ENCODE assay signal across 27 mouse cellular contexts in the genomic region with DNA sequence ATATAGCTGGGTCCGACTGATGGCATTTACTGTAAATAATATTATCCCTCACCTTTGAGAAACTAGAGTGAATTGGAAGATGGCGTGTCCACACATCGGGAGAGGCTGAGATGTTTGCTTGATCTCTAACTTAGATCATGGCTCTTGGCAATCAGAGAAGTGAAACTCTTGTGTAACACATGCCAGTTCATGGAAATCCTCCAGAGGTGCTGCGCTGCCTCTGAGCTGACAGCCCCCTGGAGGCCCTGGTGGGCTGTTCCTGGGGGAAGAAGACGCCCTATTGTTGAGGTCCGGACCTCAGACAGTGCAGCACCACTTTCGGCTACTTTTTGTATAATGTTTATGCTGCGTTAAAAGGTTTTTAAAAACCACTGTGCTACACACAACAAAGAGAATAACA. TPM values are rescaled to one million over a fixed set of nuclear protein-coding genes. Genes with fewer than 3 reads are reported as not detected.
A peak's percentile ranks its signal among the peaks of the same experiment; 100 is the strongest.
DNase-seq lines count a peak whose midpoint lies in the region; ATAC-seq and TF ChIP-seq lines count a peak whose summit lies in the region.
"Had no signal": no experiment of that assay in that cellular context is flagged by ENCODE, and none has a peak within 500 bp of the region (broad histone marks: within the 10 kb centered on the region; RNA-seq: fewer than 3 reads in every experiment).

No protein-coding gene starts in this region.

- no peak overlapping the region for H3K4me3 ChIP-seq in lung, embryonic 14.5 days (ENCODE audit: low read depth, low read length)
- no peak overlapping the region for H3K4me3 ChIP-seq in left cerebral cortex, adult 2 months
- no peak overlapping the region for H3K4me3 ChIP-seq in lung, postnatal 0 days (ENCODE audit: low read depth, low read length)
- H3K4me3 ChIP-seq: embryonic facial prominence, embryonic 12.5 days; embryonic facial prominence, embryonic 15.5 days; gastrocnemius, adult 2 months; heart, adult 2 months; heart, embryonic 10.5 days; heart, embryonic 13.5 days had no signal

- no peaks in the 10 kb centered on the region for H3K4me1 ChIP-seq in lung, embryonic 14.5 days (ENCODE audit: insufficient read depth)
- no peaks in the 10 kb centered on the region for H3K4me1 ChIP-seq in lung, postnatal 0 days (ENCODE audit: insufficient read depth, low read depth, low read length)
- H3K4me1 ChIP-seq: embryonic facial prominence, embryonic 12.5 days; embryonic facial prominence, embryonic 15.5 days had no signal

- no peak overlapping the region for H3K4me2 ChIP-seq in lung, embryonic 14.5 days
- H3K4me2 ChIP-seq in lung, postnatal 0 days (replicated peaks; ENCODE audit: low read depth, low read length): no peak overlapping the region
- H3K4me2 ChIP-seq: embryonic facial prominence, embryonic 12.5 days; embryonic facial prominence, embryonic 15.5 days; heart, embryonic 13.5 days; hindbrain, embryonic 14.5 days had no signal

- no peak for ATAC-seq in lung, embryonic 14.5 days (ENCODE audit: insufficient read depth)
- peak; percentile 98 for ATAC-seq in granulocyte monocyte progenitor cell, adult 5-6 weeks (replicated peaks; ENCODE audit: poor library complexity, severe bottlenecking)
- no peak for ATAC-seq in lung, postnatal 0 days
- no peak for ATAC-seq in megakaryocyte-erythroid progenitor cell, adult 5-6 weeks (replicated peaks; ENCODE audit: low FRiP score, low TSS enrichment, poor library complexity, severe bottlenecking)
- ATAC-seq: activated CD4-positive, CD25-positive, alpha-beta regulatory T cell, adult 4 months; forebrain, embryonic 14.5 days; forebrain, postnatal 0 days; hindbrain, postnatal 0 days had no signal

- TF ChIP-seq CTCF in lung, embryonic 14.5 days (IDR thresholded peaks at IDR 0.05; ENCODE audit: low read depth): no peak
- TF ChIP-seq CTCF in left cerebral cortex, adult 2 months (IDR thresholded peaks at IDR 0.05): no peak
- no peak for TF ChIP-seq CTCF in lung, postnatal 0 days (IDR thresholded peaks at IDR 0.05)

- no peak overlapping the region for H3K9ac ChIP-seq in lung, embryonic 14.5 days
- no peak overlapping the region for H3K9ac ChIP-seq in lung, postnatal 0 days (replicated peaks; ENCODE audit: low read depth)
- H3K9ac ChIP-seq: embryonic facial prominence, embryonic 12.5 days; embryonic facial prominence, embryonic 15.5 days; forebrain, postnatal 0 days; heart, embryonic 13.5 days; hindbrain, embryonic 14.5 days had no signal

- H3K36me3 ChIP-seq in lung, embryonic 14.5 days (ENCODE audit: insufficient read depth): no peaks in the 10 kb centered on the region
- H3K36me3 ChIP-seq in lung, postnatal 0 days (ENCODE audit: insufficient read depth, low read length): no peaks in the 10 kb centered on the region
- H3K36me3 ChIP-seq: embryonic facial prominence, embryonic 12.5 days; embryonic facial prominence, embryonic 15.5 days; G1E; heart, embryonic 10.5 days; heart, embryonic 13.5 days had no signal

- intact Hi-C loops in left cerebral cortex, adult 2 months (cut with DNase I): no loop called here

- no peak overlapping the region for H3K27ac ChIP-seq in lung, embryonic 14.5 days (ENCODE audit: low read depth)
- H3K27ac ChIP-seq in left cerebral cortex, adult 2 months: no peak overlapping the region
- no peak overlapping the region for H3K27ac ChIP-seq in lung, postnatal 0 days (ENCODE audit: low read length)
- H3K27ac ChIP-seq: embryonic facial prominence, embryonic 12.5 days; embryonic facial prominence, embryonic 15.5 days; gastrocnemius, adult 2 months; heart, adult 2 months; heart, embryonic 10.5 days; heart, embryonic 13.5 days; hindbrain, embryonic 14.5 days; hindbrain, postnatal 0 days had no signal

- peak; percentile 8 for DNase-seq in lung, embryonic 14.5 days
- no peak for DNase-seq in lung, postnatal 36 days
- DNase-seq in retina, embryonic 14.5 days (ENCODE audit: low spot score): peak; percentile 43
- DNase-seq in left cerebral cortex, adult 2 months (ENCODE audit: extremely low spot score in 1 of 2, low spot score in 2 of 2): no peak
- no peak for DNase-seq in lung, postnatal 0 days (ENCODE audit: low spot score)
- DNase-seq: adrenal gland, postnatal 10 days; adrenal gland, postnatal 36 days; cerebellum, adult 18-20 months; cerebellum, adult 9-10 months; cerebellum, postnatal 14 days; forebrain, postnatal 0 days; gastrocnemius, adult 2 months; gastrocnemius, postnatal 14 days; heart, adult 2 months; heart, postnatal 14 days; heart, postnatal 4 days had no signal

- no peaks in the 10 kb centered on the region for H3K9me3 ChIP-seq in lung, embryonic 14.5 days (ENCODE audit: low read depth, low read length)
- no peaks in the 10 kb centered on the region for H3K9me3 ChIP-seq in lung, postnatal 0 days (ENCODE audit: low read length)
- H3K9me3 ChIP-seq: embryonic facial prominence, embryonic 12.5 days; embryonic facial prominence, embryonic 15.5 days; heart, embryonic 10.5 days; heart, embryonic 13.5 days had no signal

- no peaks in the 10 kb centered on the region for H3K27me3 ChIP-seq in lung, embryonic 14.5 days (ENCODE audit: insufficient read depth, low read length)
- H3K27me3 ChIP-seq in lung, postnatal 0 days (replicated peaks; ENCODE audit: insufficient read depth, low read length): no peaks in the 10 kb centered on the region
- H3K27me3 ChIP-seq: embryonic facial prominence, embryonic 12.5 days; embryonic facial prominence, embryonic 15.5 days; heart, embryonic 13.5 days had no signal

- TF ChIP-seq EP300 in lung, postnatal 0 days (IDR thresholded peaks at IDR 0.05): no peak

- 67% methylated on average over 8 of the region's 8 CpGs for WGBS in lung, embryonic 14.5 days
- 64% methylated on average over 8 of the region's 8 CpGs for WGBS in lung, postnatal 0 days

RNA-seq across cellular contexts. Expression of a gene that starts 37.3 kb away (rescaled TPM):
- polyA plus RNA-seq in lung, embryonic 14.5 days (2014; fragmentation: Nextera tagmentation; extraction: Ambion mirVana): 2.0 and 2.5 TPM in 2 replicates
- total RNA-seq in granulocyte monocyte progenitor cell, adult 5-6 weeks (2014; fragmentation: Nextera tagmentation): not detected in 2 replicates
- 2.3 TPM in 1 of 2 replicates, not detected in the other for total RNA-seq in granulocyte monocyte progenitor cell, adult 5-6 weeks (2017)
- 10 to 100 TPM; 19.5 to 20.6 TPM for total RNA-seq in left cerebral cortex, adult 2 months (2021)
- polyA plus RNA-seq in lung, postnatal 0 days (2015; fragmentation: Nextera tagmentation; extraction: Ambion mirVana): 0.78 and 1.1 TPM in 2 replicates
- not detected in 2 replicates for total RNA-seq in megakaryocyte-erythroid progenitor cell, adult 5-6 weeks (2014; fragmentation: Nextera tagmentation)
- total RNA-seq in megakaryocyte-erythroid progenitor cell, adult 5-6 weeks (2017): 0.30 TPM in 1 of 2 replicates, not detected in the other
- total RNA-seq: G1E had no signal
- polyA plus RNA-seq: activated CD4-positive, CD25-positive, alpha-beta regulatory T cell, adult 4 months; G1E had no signal

Comparison
In these comparisons a context has a peak if more than half of its experiments do, and no peak if none do; other contexts are left out.
1. DNase-seq: peak in lung, embryonic 14.5 days (single experiment) and retina, embryonic 14.5 days (single experiment); none in lung, postnatal 36 days (single experiment), left cerebral cortex, adult 2 months (0 of 2) and lung, postnatal 0 days (single experiment).
2. RNA of a gene that starts 37.3 kb away (total RNA-seq): 19.5 to 20.6 TPM in left cerebral cortex, adult 2 months; 2.3 TPM in granulocyte monocyte progenitor cell, adult 5-6 weeks and 0.30 TPM in megakaryocyte-erythroid progenitor cell, adult 5-6 weeks; every median in the first group is over 4 times any median in the second.